Mouse (Mus musculus) MN1 (cell line): ENCODE measurements around the gene Mat1a.

Experiments
- DNase-seq: peaks from one replicate; pipeline ENCODE4 v3.0.0-alpha.2; 2016; ENCODE audit warnings: low spot score

Gene Mat1a

DNA sequence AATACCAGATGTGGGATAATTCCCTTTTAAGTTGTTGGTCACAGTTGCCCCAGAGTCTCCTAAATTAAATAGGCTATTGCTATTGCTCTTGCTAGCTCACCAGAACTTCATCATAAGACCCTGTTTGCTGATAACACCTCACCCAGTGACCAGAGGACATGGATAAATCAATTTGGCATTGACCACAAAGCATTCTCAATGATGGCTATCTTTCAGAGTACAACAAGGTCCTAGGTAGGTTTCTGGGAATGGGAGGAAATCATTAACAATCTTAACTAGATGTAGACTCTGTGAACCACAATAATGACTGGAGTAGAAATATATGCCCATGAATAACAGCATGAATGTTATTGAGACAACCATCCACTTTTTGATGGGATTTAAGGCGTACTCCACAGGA lies 35.9 kb downstream of the Mat1a start:
- DNase-seq, result no peak

GRCm38 (mm10) chr14:41146035-41146434 lies 41.2 kb downstream of the Mat1a start:
- no peak for DNase-seq

- DNase-seq, result no peak
Observed at GRCm38 (mm10) chr14:41146922-41147321, 42.1 kb downstream of the Mat1a start.

DNA sequence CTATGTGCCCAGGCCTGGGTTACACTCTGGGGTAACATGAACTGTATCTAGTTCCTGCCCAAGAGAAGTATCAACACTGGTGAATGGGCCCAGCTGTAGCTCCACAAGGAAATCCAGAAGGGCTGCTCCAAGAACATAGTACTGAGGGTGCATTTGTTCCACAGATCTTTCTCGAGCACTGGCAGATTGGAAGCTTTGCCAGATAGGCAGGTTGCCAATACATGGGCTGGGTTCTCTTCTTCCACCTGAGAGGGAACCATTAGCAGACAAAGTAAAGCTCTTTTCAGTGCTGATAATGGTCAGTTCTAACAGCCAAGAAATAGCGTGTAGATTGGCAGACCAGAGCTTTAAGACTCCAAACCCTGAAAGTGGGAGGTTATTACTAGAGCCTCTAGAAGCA lies 42.5 kb downstream of the Mat1a start:
- no peak for DNase-seq

DNA sequence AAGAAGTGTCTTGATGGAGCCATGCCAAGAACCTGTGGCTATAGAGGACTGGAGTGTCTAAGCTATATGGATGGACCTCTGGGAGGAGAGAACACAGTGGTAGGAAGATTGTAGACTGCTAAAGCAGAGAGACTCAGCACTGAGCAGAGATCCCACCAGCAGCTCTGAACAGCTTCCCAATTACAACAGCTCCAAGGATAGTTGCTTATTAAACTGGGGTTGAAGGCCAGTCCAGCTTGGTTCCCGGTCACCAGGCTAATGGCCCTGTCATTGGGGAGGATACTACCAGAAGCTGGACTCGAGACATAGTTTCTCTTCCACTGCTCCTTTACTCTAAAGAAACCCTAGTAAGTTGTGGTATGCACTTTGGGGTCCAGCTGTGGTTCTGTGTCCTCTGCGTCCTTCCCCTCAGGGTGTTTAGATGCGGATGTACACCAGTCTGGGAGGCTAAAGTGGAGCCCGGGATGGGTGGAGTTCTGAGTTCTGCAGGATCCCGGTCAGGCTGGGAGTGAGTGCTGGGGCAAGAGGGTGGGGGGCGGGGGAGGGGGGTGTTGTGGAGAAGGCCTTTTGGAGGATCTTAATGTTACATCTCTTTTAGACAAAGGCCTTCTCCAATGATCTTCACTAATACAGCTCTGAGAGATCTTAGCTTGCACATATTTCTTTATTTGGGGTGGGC lies 46.5 kb downstream of the Mat1a start, which contains the start of gene Mbl1:
TSS of gene Mbl1 (plus strand) at position 239 of the 679 bp plus-strand sequence.
- DNase-seq, result no peak

DNA sequence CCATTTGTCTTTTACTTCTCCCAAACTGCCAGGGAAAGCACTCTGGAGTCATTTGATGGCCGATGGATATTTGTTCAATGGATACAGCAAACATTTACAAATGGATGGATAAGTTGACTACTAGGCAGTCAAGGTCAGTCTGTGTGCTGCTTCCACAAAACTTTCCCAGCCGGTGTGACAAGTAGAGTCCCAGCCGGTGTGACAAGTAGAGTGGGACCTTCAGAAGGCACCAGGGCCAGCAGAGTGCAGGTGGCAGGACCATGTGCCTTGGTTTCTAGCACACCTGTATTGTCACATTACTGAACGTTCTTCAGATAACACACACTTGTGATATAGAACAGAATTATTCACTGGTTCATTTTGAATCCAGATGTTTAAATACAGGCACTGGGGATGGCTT lies 55.2 kb downstream of the Mat1a start:
- DNase-seq, result no peak

DNA sequence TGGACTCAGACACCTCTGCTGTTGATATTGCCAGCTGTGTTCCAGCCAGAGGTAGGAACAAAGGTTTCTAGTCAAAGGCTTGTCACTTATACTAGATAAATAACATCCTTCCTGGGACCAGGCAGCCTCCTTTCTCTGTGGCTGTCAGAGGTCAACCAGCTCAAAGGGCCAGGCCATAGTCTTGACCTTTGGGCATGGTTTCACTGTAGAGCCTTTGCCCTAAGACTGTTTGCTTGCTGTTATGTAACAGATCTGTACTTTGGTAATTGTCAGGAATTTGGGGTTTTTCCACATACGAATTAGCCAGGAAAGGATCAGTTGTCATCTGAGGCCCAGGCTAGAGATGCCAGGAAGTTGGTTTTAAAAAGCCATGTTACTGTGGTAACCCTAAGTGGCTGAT lies 55.9 kb downstream of the Mat1a start:
- DNase-seq, result no peak

DNA sequence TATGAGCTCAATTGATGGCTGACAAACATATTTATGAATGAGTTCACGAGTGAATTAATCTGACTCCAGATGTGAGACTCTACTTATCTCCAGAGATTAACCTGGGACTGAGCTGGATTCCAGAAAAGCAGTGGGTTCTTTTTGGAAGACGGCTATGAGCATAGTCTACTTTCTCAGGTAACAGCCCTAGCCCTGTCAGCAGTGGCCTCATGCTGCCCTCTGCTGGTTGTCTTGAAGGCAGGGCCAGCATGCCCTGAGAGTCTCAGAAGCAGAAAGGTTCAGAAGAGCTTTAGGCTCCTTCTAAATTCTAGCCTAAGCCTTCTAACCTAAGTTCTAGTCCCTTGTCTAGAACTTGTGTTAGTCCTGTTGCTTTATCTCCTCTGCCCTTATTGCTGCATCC lies 57.8 kb downstream of the Mat1a start:
- no peak for DNase-seq

DNA sequence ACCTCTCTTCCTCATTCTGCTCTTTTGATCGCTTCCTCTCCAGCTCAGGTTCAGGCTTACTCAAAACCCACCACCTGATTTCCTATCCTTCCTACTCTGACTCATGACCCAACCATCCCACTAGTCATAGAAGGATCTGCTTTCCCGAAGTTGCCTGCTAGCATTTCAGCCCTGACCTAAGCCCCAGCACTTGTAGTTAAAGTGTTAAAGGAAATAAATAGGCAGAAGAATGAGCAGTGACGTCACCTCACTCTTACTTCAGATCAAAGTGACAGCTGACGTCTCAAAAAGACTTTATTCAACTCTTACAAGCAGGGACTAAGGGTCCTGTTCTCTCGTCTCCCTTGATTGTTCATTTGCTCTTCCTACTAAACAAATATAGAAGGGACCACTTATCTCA lies 62.4 kb downstream of the Mat1a start:
- no peak for DNase-seq

DNA sequence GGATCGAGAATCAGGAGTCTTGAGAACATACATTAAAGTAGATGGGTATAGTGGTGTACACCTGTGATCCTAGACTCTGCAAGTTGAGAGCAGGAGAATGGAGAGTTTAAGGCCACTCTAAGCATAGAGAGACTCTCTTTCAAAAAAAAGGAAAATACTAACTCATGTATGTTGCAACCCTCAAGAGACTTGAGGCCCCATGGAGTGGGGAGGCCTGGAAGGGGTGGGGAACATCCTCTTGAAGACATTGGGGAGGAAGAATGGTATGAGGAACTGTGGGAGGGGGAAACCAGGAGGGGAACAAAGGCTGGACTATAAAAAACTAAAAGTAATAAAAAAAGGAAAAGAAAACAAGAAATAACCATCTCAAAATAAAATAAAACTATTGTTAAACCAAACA lies 63.7 kb downstream of the Mat1a start:
- DNase-seq, result no peak

GRCm38 (mm10) chr14:41170514-41170913 lies 65.7 kb downstream of the Mat1a start:
- no peak for DNase-seq
